Mouse (Mus musculus) CH12.LX (cell line): ENCODE results near the gene Vsig10. TPM values are rescaled to one million over a fixed set of nuclear protein-coding genes. Genes with fewer than 3 reads are reported as not detected.

Experiments used
- DNase-seq: peaks from one replicate; pipeline ENCODE4 v3.0.0-alpha.2; 2013; ENCODE audit errors: extremely low read depth
- H3K27ac ChIP-seq: 2 replicates; pipeline ENCODE4 v1.5.1; 2012; ENCODE audit warnings: low read depth, mild to moderate bottlenecking, control low read depth, moderate library complexity; ENCODE audit not compliant: insufficient read depth
- H3K27me3 ChIP-seq: replicated peaks from 2 replicates; pipeline ENCODE3; 2012; ENCODE audit warnings: inconsistent platforms
- H3K36me3 ChIP-seq, 2 experiments: replicated peaks in 1 of 2; 2 replicates each; pipeline versions ENCODE3 to v1.6.1; 2012; ENCODE audit warnings: inconsistent platforms in 1 of 2, low read length in 1 of 2, mild to moderate bottlenecking in 1 of 2, mixed read lengths in 1 of 2, moderate library complexity in 1 of 2; ENCODE audit not compliant: control insufficient read depth in 1 of 2, insufficient read depth in 1 of 2
- H3K4me1 ChIP-seq, 2 experiments: 2 replicates each; pipeline ENCODE4 v1.6.1; 2012; ENCODE audit warnings: inconsistent platforms in 1 of 2, moderate library complexity in 1 of 2; ENCODE audit not compliant: insufficient read depth in 2 of 2, control insufficient read depth in 1 of 2
- H3K4me2 ChIP-seq: 2 replicates; pipeline ENCODE4 v1.6.1; 2012; ENCODE audit warnings: low read depth, mild to moderate bottlenecking, control low read depth; ENCODE audit not compliant: poor library complexity, insufficient read depth, severe bottlenecking
- H3K4me3 ChIP-seq, 3 experiments: fragments of 150-350 bp in 1 of 3; sonication (generic) in 1 of 3; replicated peaks in 1 of 3; 2 replicates each; pipeline versions ENCODE3 to v1.5.1; 2011 to 2012; ENCODE audit warnings: low read depth in 2 of 3, low read length in 2 of 3, mild to moderate bottlenecking in 2 of 3, moderate library complexity in 2 of 3, control low read depth in 1 of 3, improper control_type of control experiment in 1 of 3, inconsistent platforms in 1 of 3, mixed read lengths in 1 of 3; ENCODE audit not compliant: poor library complexity in 1 of 3
- H3K79me2 ChIP-seq: replicated peaks from 2 replicates; pipeline ENCODE4 v1.6.1; 2012; ENCODE audit warnings: mild to moderate bottlenecking, moderate library complexity; ENCODE audit not compliant: control insufficient read depth, poor library complexity, insufficient read depth, severe bottlenecking; ENCODE audit errors: extremely low read depth
- H3K9ac ChIP-seq: 2 replicates; pipeline ENCODE4 v1.6.1; 2012; ENCODE audit warnings: low read depth, mild to moderate bottlenecking, control low read depth, moderate library complexity; ENCODE audit not compliant: insufficient read depth
- H3K9me3 ChIP-seq: replicated peaks from 2 replicates; pipeline ENCODE3; 2012; ENCODE audit warnings: low read length, inconsistent platforms, mixed read lengths
- BHLHE40 ChIP-seq: IDR thresholded peaks from 2 replicates; pipeline ENCODE4 v1.6.1; 2011; ENCODE audit warnings: mild to moderate bottlenecking, low read depth, low read length, improper control_type of control experiment
- CHD1 ChIP-seq: IDR thresholded peaks from 2 replicates; pipeline ENCODE4 v1.6.1; 2012; ENCODE audit warnings: low read depth, low read length, improper control_type of control experiment, inconsistent platforms
- CHD2 ChIP-seq: IDR thresholded peaks from 2 replicates; pipeline ENCODE4 v1.6.1; 2011; ENCODE audit warnings: low read length, improper control_type of control experiment
- CTCF ChIP-seq, 2 experiments: IDR thresholded peaks in 1 of 2; conservative IDR thresholded peaks in 1 of 2; 2 replicates each; pipeline ENCODE4 v1.5.1; 2011 to 2012; ENCODE audit warnings: low read depth in 2 of 2, low read length in 2 of 2, improper control_type of control experiment in 1 of 2, inconsistent platforms in 1 of 2, mild to moderate bottlenecking in 1 of 2, moderate library complexity in 1 of 2
- E2F4 ChIP-seq: IDR thresholded peaks from 2 replicates; pipeline ENCODE4 v1.6.1; 2011; ENCODE audit warnings: low read depth, low read length, improper control_type of control experiment; ENCODE audit not compliant: insufficient replicate concordance
- HCFC1 ChIP-seq: IDR thresholded peaks from 2 replicates; pipeline ENCODE4 v1.6.1; 2012; ENCODE audit warnings: low read depth, mild to moderate bottlenecking, inconsistent platforms, low read length, improper control_type of control experiment
- JUN ChIP-seq: IDR thresholded peaks from 2 replicates; pipeline ENCODE4 v1.6.1; 2011; ENCODE audit warnings: low read depth, mild to moderate bottlenecking, low read length, improper control_type of control experiment, moderate library complexity; ENCODE audit not compliant: insufficient read depth
- JUND ChIP-seq: conservative IDR thresholded peaks from 2 replicates; pipeline ENCODE4 v1.6.1; 2011; ENCODE audit warnings: low read depth, low read length, improper control_type of control experiment
- KAT2A ChIP-seq: IDR thresholded peaks from 2 replicates; pipeline ENCODE4 v1.6.1; 2012; ENCODE audit warnings: low read length, improper control_type of control experiment, inconsistent platforms; ENCODE audit not compliant: insufficient replicate concordance
- MAFK ChIP-seq: IDR thresholded peaks from 2 replicates; pipeline ENCODE4 v1.6.1; 2011; ENCODE audit warnings: low read length, improper control_type of control experiment; ENCODE audit not compliant: insufficient replicate concordance
- MAX ChIP-seq: IDR thresholded peaks from 2 replicates; pipeline ENCODE4 v1.6.1; 2011; ENCODE audit warnings: low read length, improper control_type of control experiment
- MAZ ChIP-seq: IDR thresholded peaks from 2 replicates; pipeline ENCODE4 v1.6.1; 2012; ENCODE audit warnings: low read depth, mild to moderate bottlenecking, inconsistent platforms, low read length, improper control_type of control experiment, moderate library complexity
- MEF2A ChIP-seq: IDR thresholded peaks from 2 replicates; pipeline ENCODE4 v1.6.1; 2014; ENCODE audit warnings: low read depth, mild to moderate bottlenecking, inconsistent platforms, low read length, improper control_type of control experiment, borderline replicate concordance
- MXI1 ChIP-seq: IDR thresholded peaks from 2 replicates; pipeline ENCODE4 v1.6.1; 2011; ENCODE audit warnings: mild to moderate bottlenecking, low read depth, low read length, improper control_type of control experiment
- NELFE ChIP-seq: IDR thresholded peaks from 2 replicates; pipeline ENCODE4 v1.6.1; 2011; ENCODE audit warnings: low read depth, low read length, improper control_type of control experiment
- NRF1 ChIP-seq: IDR thresholded peaks from 2 replicates; pipeline ENCODE4 v1.6.1; 2014; ENCODE audit warnings: low read depth, mild to moderate bottlenecking, inconsistent platforms, low read length, improper control_type of control experiment, moderate library complexity
- PAX5 ChIP-seq: IDR thresholded peaks from 2 replicates; pipeline ENCODE4 v1.6.1; 2012; ENCODE audit warnings: low read length, inconsistent platforms, mixed read lengths
- RCOR1 ChIP-seq: conservative IDR thresholded peaks from 2 replicates; pipeline ENCODE4 v1.6.1; 2012; ENCODE audit warnings: low read depth, mild to moderate bottlenecking, inconsistent platforms, low read length, improper control_type of control experiment
- SIN3A ChIP-seq: IDR thresholded peaks from 2 replicates; pipeline ENCODE4 v1.6.1; 2012; ENCODE audit warnings: low read length, improper control_type of control experiment, inconsistent platforms
- TBP ChIP-seq: conservative IDR thresholded peaks from 2 replicates; pipeline ENCODE4 v1.6.1; 2011; ENCODE audit warnings: low read depth, low read length, improper control_type of control experiment
- TCF12 ChIP-seq: IDR thresholded peaks from 2 replicates; pipeline ENCODE4 v1.6.1; 2014; ENCODE audit warnings: low read depth, mild to moderate bottlenecking, inconsistent platforms, low read length, improper control_type of control experiment
- UBTF ChIP-seq: IDR thresholded peaks from 2 replicates; pipeline ENCODE4 v1.6.1; 2012; ENCODE audit warnings: low read depth, mild to moderate bottlenecking, inconsistent platforms, low read length, improper control_type of control experiment, moderate library complexity
- USF2 ChIP-seq: conservative IDR thresholded peaks from 2 replicates; pipeline ENCODE4 v1.6.1; 2011; ENCODE audit warnings: low read depth, low read length, improper control_type of control experiment
- ZC3H11A ChIP-seq: IDR thresholded peaks from 2 replicates; pipeline ENCODE4 v1.6.1; 2012; ENCODE audit warnings: low read depth, mild to moderate bottlenecking, inconsistent platforms, low read length, improper control_type of control experiment
- ZKSCAN1 ChIP-seq: IDR thresholded peaks from 2 replicates; pipeline ENCODE4 v1.6.1; 2012; ENCODE audit warnings: low read depth, inconsistent platforms, low read length, improper control_type of control experiment, borderline replicate concordance
- ZMIZ1 ChIP-seq: IDR thresholded peaks from 2 replicates; pipeline ENCODE4 v1.6.1; 2012; ENCODE audit warnings: low read depth, mild to moderate bottlenecking, inconsistent platforms, low read length, improper control_type of control experiment
- dilution Hi-C: fragments of 300-500 bp; cut with MboI; formaldehyde crosslinking; loops from 2 replicates; pipeline ENCODE4 v1.14.3; 2020; ENCODE audit warnings: low sequenced_read_pairs; ENCODE audit not compliant: extremely low pct_unique_long_range_greater_than_20kb, extremely low pct_ligation_motif_present
- in situ Hi-C: fragments of 300-500 bp; cut with MboI; formaldehyde crosslinking; loops from 3 replicates; pipeline ENCODE4 v1.14.3; 2019; ENCODE audit warnings: low sequenced_read_pairs, low pct_ligation_motif_present, low pct_unique_long_range_greater_than_20kb, mixed read lengths
- polyA plus RNA-seq: library from polyadenylated mRNA; unstranded; fragments of >175 nt; gene quantifications from 2 replicates; pipeline ENCODE4 v1.2.1, GENCODE M21; 2012; ENCODE audit warnings: low read depth; ENCODE audit not compliant: insufficient read length
- total RNA-seq, 2 experiments: library from RNA; depleted of rRNA; stranded (reverse); fragments of 300-350 nt in 1 of 2; fragments of >200 nt in 1 of 2; gene quantifications; 2 replicates each; pipeline ENCODE4 v1.2.3; 2012 to 2014

Vsig10 gene
- total and polyA plus RNA-seq, 3 experiments = 2.1 to 4.7 (median 3.9) TPM

GRCm38 (mm10) chr5:117284029-117284428 is 34.9 kb upstream of the Vsig10 start:
- no peak overlapping the region for H3K4me3 ChIP-seq
- dilution Hi-C loops = no loop called here
- H3K36me3 ChIP-seq = peaks cover 39 to 62% of the 10 kb centered on the region in 2 experiments
- H3K27me3 ChIP-seq = peaks cover 4% of the 10 kb centered on the region
- TF ChIP-seq HCFC1 = no peak
- TF ChIP-seq BHLHE40 = no peak
- no peak for TF ChIP-seq ZMIZ1
- no peak for TF ChIP-seq UBTF
- no peak for TF ChIP-seq TCF12
- no peak for TF ChIP-seq MAX
- no peak for TF ChIP-seq RCOR1
- TF ChIP-seq JUN = no peak
- no peak for TF ChIP-seq E2F4
- no peak for TF ChIP-seq MEF2A
- TF ChIP-seq NELFE = no peak
- TF ChIP-seq ZKSCAN1 = no peak
- no peak for TF ChIP-seq TBP
- no peak for TF ChIP-seq KAT2A
- TF ChIP-seq ZC3H11A = no peak
- TF ChIP-seq PAX5 = no peak
- TF ChIP-seq SIN3A = no peak
- no peak for TF ChIP-seq MAZ
- TF ChIP-seq, all 38 proteins: peak for 0
- no peak for DNase-seq
- H3K79me2 ChIP-seq = peaks cover 22% of the 10 kb centered on the region
- in situ Hi-C loops = loop anchor here (10.0 kb wide), 1 partner anchor 169 kb away; the partner anchor contains the start of gene Suds3
- peaks cover 5 to 21% of the 10 kb centered on the region in 2 experiments for H3K4me1 ChIP-seq
- no peak overlapping the region for H3K9ac ChIP-seq
- H3K27ac ChIP-seq = no peak overlapping the region
- H3K9me3 ChIP-seq = no peaks in the 10 kb centered on the region
- no peak overlapping the region for H3K4me2 ChIP-seq

DNA sequence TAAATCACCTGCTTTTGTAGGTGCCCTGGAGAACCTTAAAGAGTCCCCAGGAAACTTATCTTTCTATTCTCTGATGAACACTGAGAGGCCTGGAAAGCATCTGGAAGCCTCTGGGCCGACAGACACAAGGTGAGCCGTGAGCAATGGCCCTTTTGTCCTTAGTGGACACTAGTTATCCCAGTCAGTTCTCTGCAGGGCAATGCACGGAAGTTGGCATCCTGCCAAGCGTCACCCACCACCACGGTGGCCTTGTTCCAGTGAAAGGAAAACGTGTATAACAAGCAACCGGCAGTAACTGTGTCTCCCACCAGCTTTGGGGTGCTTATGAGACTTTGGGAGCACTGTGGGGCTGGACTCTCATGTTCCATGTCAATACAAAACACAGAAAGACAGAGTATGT is 34.2 kb upstream of the Vsig10 start:
- DNase-seq = no peak
- Histone ChIP-seq H3K27ac (no peak overlapping the region), H3K79me2 (peaks cover 22% of the 10 kb centered on the region), H3K9me3 (no peaks in the 10 kb centered on the region), H3K4me1 (peaks cover 5 to 21% of the 10 kb centered on the region in 2 experiments), H3K36me3 (peaks cover 39 to 55% of the 10 kb centered on the region in 2 experiments), H3K9ac (no peak overlapping the region), H3K4me3 (no peak overlapping the region), H3K27me3 (peaks cover 4% of the 10 kb centered on the region), H3K4me2 (no peak overlapping the region)
- in situ Hi-C loops (loop anchor here (10.0 kb wide), 1 partner anchor 170 kb away; the partner anchor contains the start of gene Suds3), dilution Hi-C loops (no loop called here)
- TF ChIP-seq BHLHE40 = no peak
- TF ChIP-seq NELFE = no peak
- no peak for TF ChIP-seq CTCF (conservative IDR thresholded peaks at IDR 0.05 in 1 of 2, IDR thresholded peaks at IDR 0.05 in 1 of 2; ENCODE audit: low read depth in 2 of 2, low read length in 2 of 2)
- TF ChIP-seq NRF1 = no peak
- TF ChIP-seq MXI1 = no peak
- no peak for TF ChIP-seq USF2
- TF ChIP-seq MAFK = no peak
- TF ChIP-seq TCF12 = no peak
- TF ChIP-seq TBP = no peak
- no peak for TF ChIP-seq CHD2
- TF ChIP-seq JUND = no peak
- no peak for TF ChIP-seq ZMIZ1
- TF ChIP-seq KAT2A = no peak
- TF ChIP-seq E2F4 = no peak
- TF ChIP-seq ZC3H11A = no peak
- no peak for TF ChIP-seq CHD1
